Mouse (Mus musculus) hindbrain, embryonic 11.5 days (tissue): ENCODE results near the gene Mmp21. TPM values are rescaled to one million over a fixed set of nuclear protein-coding genes. Genes with fewer than 3 reads are reported as not detected.
A peak's percentile ranks its signal among the peaks of the same experiment; 100 is the strongest.

Source experiments
- ATAC-seq: fragments of 200-750 bp; cut with Nextera tagmentation; 2 replicates; pipeline ENCODE4 v1.8.0; 2017; ENCODE audit warnings: mild to moderate bottlenecking, moderate TSS enrichment, moderate library complexity; ENCODE audit not compliant: low FRiP score
- DNase-seq: peaks from one replicate; pipeline ENCODE4 v3.0.0-alpha.2; 2015; ENCODE audit warnings: low spot score
- H3K27ac ChIP-seq: fragments of 300-500 bp; sonication (generic); 2 replicates; pipeline ENCODE4 v1.5.1; 2014; ENCODE audit warnings: mild to moderate bottlenecking, low read depth, low read length
- H3K27me3 ChIP-seq: fragments of 300-500 bp; sonication (generic); 2 replicates; pipeline ENCODE4 v1.6.1; 2014; ENCODE audit warnings: mild to moderate bottlenecking, low read length, moderate library complexity, mixed read lengths; ENCODE audit not compliant: control insufficient read depth, insufficient read depth
- H3K36me3 ChIP-seq: fragments of 300-500 bp; sonication (generic); 2 replicates; pipeline ENCODE4 v1.6.1; 2014; ENCODE audit warnings: mild to moderate bottlenecking, low read length, moderate library complexity, mixed read lengths; ENCODE audit not compliant: control insufficient read depth, insufficient read depth
- H3K4me1 ChIP-seq: fragments of 300-500 bp; sonication (generic); replicated peaks from 2 replicates; pipeline ENCODE4 v1.6.1; 2014; ENCODE audit warnings: low read length, mixed read lengths; ENCODE audit not compliant: control insufficient read depth, insufficient read depth
- H3K4me2 ChIP-seq: fragments of 300-500 bp; sonication (generic); replicated peaks from 2 replicates; pipeline ENCODE4 v1.6.1; 2014; ENCODE audit warnings: mild to moderate bottlenecking, low read depth, low read length
- H3K4me3 ChIP-seq: fragments of 300-500 bp; sonication (generic); 2 replicates; pipeline ENCODE4 v1.5.1; 2014; ENCODE audit warnings: low read depth, low read length
- H3K9ac ChIP-seq: fragments of 300-500 bp; sonication (generic); 2 replicates; pipeline ENCODE4 v1.6.1; 2014; ENCODE audit warnings: low read depth, low read length
- H3K9me3 ChIP-seq: fragments of 300-500 bp; sonication (generic); 2 replicates; pipeline ENCODE4 v1.6.1; 2016; ENCODE audit warnings: low read length; ENCODE audit not compliant: control insufficient read depth
- WGBS: fragments of 180-500 bp; shearing (Covaris S2); extraction: QIAGEN DNeasy Blood & Tissue Kit; methylation state at CpG from one replicate; pipeline ENCODE4 v1.1.7; 2014; 5-methylcytosine and 5-hydroxymethylcytosine counted together
- polyA plus RNA-seq: library from polyadenylated mRNA; unstranded; fragments of >200 nt; fragmentation: Nextera tagmentation; extraction: Ambion mirVana; gene quantifications from 2 replicates; pipeline ENCODE4 v1.2.1, GENCODE M21; 2014

Gene Mmp21
- polyA plus RNA-seq, 1 experiment from 2014 or later = not detected

DNA sequence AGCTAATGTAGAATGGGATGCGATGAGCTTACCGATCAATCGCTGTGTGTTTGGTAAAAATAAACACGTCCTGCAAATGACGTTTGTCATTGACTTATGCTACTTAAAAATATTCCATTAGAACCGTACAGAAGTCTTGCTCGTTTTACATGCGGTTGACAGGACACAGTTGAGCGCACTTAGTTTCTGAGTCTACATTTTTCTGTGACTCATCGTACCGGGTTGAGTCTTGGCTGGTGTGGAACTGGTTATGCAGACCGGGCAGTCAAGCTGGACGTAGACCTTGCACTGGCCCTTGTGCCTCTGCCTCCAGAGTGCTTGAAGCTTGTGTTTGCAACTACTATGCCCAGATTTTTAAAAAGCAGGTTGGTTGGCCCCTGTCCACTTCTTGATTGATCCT, 41.6 kb downstream of the Mmp21 start:
- Histone ChIP-seq H3K27ac (no peak overlapping the region), H3K9me3 (no peaks in the 10 kb centered on the region), H3K27me3 (no peaks in the 10 kb centered on the region), H3K9ac (peak overlapping the region; percentile 93), H3K4me1 (no peaks in the 10 kb centered on the region), H3K4me2 (peak overlapping the region; percentile 85), H3K36me3 (peaks cover 5% of the 10 kb centered on the region; the same call in 1 of the 2 replicates), H3K4me3 (peak overlapping the region; percentile 93)
- no peak for DNase-seq
- no peak; the same call in 1 of the 2 replicates for ATAC-seq
- WGBS = 15% methylated on average over 13 of the region's 13 CpGs

DNA sequence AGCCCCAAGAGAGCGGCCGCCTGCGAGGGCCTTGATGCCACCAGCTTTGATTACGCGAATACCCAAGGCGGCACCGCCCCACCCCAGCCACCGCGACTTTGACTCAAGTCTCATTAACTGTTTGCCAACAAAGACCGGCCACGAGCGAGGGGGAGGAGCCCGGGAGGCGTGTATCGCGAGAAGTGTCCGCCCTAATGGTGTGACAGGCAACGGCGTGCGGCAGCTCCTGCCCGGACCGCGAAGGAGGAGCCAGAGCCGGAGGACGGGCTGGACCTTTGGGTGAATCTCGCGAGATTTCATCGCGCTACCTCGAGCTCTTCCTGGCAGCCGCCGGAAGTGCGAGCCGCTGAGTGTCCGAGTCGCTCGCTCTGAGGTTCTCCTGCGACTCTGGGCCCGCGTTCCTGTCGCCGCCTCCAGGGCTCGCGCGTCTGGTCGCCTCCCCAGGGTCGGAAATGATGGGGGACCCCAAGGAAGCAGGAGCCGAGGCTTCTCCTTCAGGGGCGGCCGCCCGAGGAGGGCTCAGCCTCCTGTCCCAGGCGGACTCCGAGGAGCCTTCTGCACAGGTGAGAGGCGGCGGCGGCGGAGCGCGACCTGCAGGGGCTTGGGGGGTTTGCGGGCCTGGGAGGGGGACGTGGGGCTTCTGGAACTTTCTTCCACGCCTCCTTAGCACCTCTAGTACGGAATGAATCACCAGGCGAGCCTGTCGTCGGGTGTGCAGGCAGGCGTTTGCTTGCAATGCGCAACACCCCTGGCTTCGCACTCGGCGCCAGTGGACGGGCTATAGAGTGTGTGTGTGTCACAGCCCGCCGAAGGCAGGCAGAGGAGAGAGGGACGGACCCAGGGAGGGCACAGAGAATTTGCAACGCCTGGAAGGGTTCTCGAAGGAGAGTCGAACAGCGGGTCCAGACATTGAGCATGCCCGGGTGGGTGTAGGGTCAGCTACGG, 42.2 kb downstream of the Mmp21 start, which contains the start of gene Edrf1:
Gene Edrf1, plus strand, starts transcription at position 183 of the 945 bp plus-strand sequence.
- ATAC-seq = peak; percentile 99
- Histone ChIP-seq H3K36me3 (peaks cover 4% of the 10 kb centered on the region; the same call in 1 of the 2 replicates), H3K27me3 (no peaks in the 10 kb centered on the region), H3K9me3 (no peaks in the 10 kb centered on the region), H3K4me3 (peak within 1 kb of the TSS; percentile 93), H3K4me1 (no peaks in the 10 kb centered on the region), H3K4me2 (peak within 1 kb of the TSS; percentile 85), H3K9ac (peak within 1 kb of the TSS; percentile 93), H3K27ac (peak within 1 kb of the TSS; percentile 91)
- WGBS = under 1% methylated on average over 81 of the region's 81 CpGs
- DNase-seq = peak; percentile 98

DNA sequence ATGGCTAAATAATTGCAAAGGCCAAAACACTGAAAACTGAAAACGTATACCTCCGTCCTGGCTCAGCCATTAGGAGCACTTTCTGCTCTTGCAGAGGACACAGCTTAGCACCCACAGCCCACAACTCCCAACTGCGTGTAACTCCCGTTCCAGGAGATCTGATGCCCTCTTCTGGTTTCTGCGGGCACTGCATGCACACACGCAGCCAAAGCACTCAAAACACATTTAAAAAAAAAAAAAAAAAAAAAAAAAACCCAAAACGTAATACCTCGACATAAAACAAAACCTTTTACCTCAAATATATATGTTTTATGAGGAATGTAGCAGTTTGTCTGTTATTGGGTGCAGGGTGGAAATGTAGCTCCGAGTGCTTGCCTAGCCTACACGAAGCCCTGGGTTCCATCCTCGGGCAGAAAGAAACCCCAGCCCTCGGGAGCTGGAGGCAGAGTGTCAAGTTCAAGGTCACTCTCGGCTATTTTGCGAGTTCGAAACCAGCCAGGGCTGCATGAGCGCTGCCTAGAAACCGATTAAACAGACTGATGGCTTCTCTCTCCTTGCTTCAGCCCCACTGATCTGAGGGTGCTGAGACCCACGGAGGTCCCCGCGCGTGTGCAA, 43.0 kb downstream of the Mmp21 start:
- ATAC-seq (peak; percentile 54), DNase-seq (peak; percentile 92)
- Histone ChIP-seq H3K27ac (peak overlapping the region; percentile 91), H3K27me3 (no peaks in the 10 kb centered on the region), H3K4me3 (peak overlapping the region; percentile 93), H3K4me1 (no peaks in the 10 kb centered on the region), H3K9ac (peak overlapping the region; percentile 88), H3K9me3 (no peaks in the 10 kb centered on the region), H3K4me2 (peak overlapping the region; percentile 85), H3K36me3 (peaks cover 4% of the 10 kb centered on the region; the same call in 1 of the 2 replicates)
- 2% methylated on average over 21 of the region's 21 CpGs for WGBS

DNA sequence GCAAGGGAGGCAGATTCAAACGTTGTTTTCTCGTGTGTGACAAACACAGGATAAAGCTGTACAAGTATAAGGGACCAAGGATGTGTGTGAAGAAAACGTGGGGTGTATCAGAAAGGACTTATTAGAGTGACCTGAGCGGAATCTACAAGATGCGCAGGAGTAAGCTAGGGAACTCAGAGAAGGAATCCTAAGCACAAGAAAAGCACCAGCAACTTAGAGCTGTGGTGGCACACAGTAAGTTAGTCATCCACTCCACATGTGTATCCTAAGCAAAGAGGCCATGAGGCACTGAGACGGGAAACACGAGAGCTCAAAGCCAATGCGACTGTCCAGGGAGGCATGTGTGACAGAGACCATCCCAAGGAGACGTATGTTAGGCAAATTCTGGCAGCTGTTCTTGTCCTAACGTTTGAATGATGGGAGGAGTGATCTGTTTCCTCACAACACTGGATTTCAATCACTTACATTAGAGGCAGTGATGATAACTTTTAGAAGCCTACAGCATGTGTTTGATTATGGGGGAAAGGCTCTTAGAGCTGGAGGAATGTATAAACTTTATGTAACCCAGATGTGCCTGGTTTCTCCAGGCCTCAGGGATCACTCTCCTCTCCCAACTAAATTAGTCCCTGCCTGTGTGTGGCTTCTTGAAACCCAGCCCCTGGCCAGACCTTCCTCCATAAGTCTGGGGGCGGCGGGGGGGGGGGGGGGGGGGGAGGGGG, 44.8 kb downstream of the Mmp21 start:
- Histone ChIP-seq H3K9me3 (no peaks in the 10 kb centered on the region), H3K36me3 (no peaks in the 10 kb centered on the region), H3K27ac (no peak overlapping the region), H3K4me1 (no peaks in the 10 kb centered on the region), H3K27me3 (no peaks in the 10 kb centered on the region), H3K9ac (no peak overlapping the region), H3K4me3 (no peak overlapping the region), H3K4me2 (no peak overlapping the region)
- peak; percentile 24 for DNase-seq
- ATAC-seq = no peak
- 50% methylated on average over 12 of the region's 12 CpGs for WGBS

DNA sequence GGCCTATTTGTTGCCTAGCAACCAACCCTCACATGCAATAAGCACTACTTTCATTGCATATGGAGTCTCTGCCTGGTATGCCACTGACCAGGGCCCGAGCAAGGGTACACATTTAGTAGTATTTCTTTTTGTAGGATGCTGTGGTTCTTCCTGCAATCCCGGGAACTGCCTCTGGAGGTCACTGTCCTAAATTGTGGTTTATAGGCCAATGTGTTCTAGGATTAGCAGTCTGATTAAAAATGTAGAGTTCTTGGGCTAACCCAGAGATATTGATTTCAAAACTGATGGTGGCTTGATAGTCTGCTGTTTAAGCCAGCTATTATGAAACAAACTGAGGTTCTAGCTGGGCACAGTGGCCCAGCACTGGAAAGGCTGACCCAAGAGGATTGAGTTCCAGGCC, 47.4 kb downstream of the Mmp21 start:
- ATAC-seq (no peak), DNase-seq (peak; percentile 77)
- no peak overlapping the region for H3K9ac ChIP-seq
- 28% methylated on average over 2 of the region's 2 CpGs for WGBS
- H3K4me2 ChIP-seq = no peak overlapping the region
- no peaks in the 10 kb centered on the region for H3K9me3 ChIP-seq
- no peak overlapping the region for H3K27ac ChIP-seq
- H3K4me3 ChIP-seq = no peak overlapping the region
- no peaks in the 10 kb centered on the region for H3K36me3 ChIP-seq
- H3K4me1 ChIP-seq = no peaks in the 10 kb centered on the region
- no peaks in the 10 kb centered on the region for H3K27me3 ChIP-seq

DNA sequence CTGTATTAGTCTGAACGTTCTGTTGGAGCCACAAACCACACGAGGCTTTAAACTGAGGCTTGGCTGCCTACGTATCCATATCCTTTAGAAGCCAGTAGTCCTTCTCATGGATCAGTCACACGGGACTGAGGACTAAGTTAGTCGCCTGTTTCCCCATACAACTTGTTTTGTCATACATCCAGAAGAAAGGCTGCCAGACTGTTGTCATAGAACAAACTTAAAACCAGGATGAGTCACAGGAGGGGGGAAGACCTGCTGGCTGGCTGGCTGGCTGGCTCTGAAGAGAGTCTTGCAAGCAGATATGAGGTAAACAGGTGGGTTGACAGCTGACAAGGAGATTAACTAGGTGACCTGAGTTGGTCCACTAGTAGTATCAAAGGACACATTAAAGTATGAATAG, 49.0 kb downstream of the Mmp21 start:
- Histone ChIP-seq H3K9me3 (no peaks in the 10 kb centered on the region), H3K4me3 (no peak overlapping the region), H3K36me3 (no peaks in the 10 kb centered on the region), H3K9ac (no peak overlapping the region), H3K4me1 (no peaks in the 10 kb centered on the region), H3K4me2 (no peak overlapping the region), H3K27me3 (no peaks in the 10 kb centered on the region), H3K27ac (no peak overlapping the region)
- WGBS = 83% methylated on average over 5 of the region's 5 CpGs
- DNase-seq (no peak), ATAC-seq (no peak)

DNA sequence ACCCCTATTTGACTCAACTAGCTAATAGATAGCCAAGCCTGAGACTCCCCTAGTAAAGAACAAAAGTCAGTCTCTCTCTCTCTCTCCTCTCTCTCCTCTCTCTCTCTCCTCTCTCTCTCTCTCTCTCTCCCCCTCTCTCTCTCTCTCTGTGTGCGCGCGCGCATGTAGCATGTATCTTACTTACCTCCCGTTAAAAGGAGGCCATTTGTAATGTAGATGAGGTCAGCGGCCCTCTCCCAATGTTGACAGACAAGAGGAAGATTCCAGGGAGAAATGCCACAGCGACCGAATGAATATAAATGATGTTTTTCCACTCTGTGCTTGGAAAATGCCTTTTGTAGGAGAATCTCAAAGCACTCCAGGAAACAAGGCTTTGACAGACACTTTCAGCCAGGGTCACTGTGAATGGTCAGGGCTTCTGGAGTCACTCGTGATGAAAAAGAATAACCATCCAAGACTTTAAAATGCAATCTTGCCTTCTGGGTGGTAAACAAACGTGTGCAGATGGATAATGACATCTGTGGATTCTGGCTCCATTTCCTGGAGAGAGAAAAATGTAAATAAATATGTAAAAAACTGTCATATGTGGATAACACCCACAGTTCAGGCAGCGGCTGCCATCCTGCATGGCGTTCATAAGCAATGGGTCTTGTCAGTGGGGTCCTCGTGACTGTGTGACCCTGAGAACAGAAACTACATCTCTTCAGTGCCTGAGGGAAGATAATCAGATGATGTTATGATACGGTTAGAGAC, 52.5 kb downstream of the Mmp21 start:
- Histone ChIP-seq H3K36me3 (no peaks in the 10 kb centered on the region), H3K27ac (0 out of 2 replicates have a peak overlapping the region, but pooled peaks have one; percentile 30), H3K9ac (no peak overlapping the region), H3K4me3 (no peak overlapping the region), H3K27me3 (no peaks in the 10 kb centered on the region), H3K9me3 (no peaks in the 10 kb centered on the region), H3K4me1 (no peaks in the 10 kb centered on the region), H3K4me2 (no peak overlapping the region)
- ATAC-seq = no peak; the same call in 1 of the 2 replicates
- DNase-seq = peak; percentile 48
- 34% methylated on average over 13 of the region's 14 CpGs for WGBS
